Mouse (Mus musculus) macrophage (primary cell): ENCODE data around the gene Atg16l1. TPM values are rescaled to one million over a fixed set of nuclear protein-coding genes. Genes with fewer than 3 reads are reported as not detected.

Experiments used
- H3K27ac ChIP-seq: fragments of 350-480 bp; formaldehyde crosslinking; 2 replicates; pipeline ENCODE4 v1.9.0; 2021
- H3K36me3 ChIP-seq: fragments of 350-480 bp; formaldehyde crosslinking; 2 replicates; pipeline ENCODE4 v1.9.0; 2021; ENCODE audit errors: inconsistent target
- H3K4me3 ChIP-seq: fragments of 350-480 bp; formaldehyde crosslinking; 2 replicates; pipeline ENCODE4 v1.9.0; 2021; ENCODE audit errors: inconsistent target
- H3K79me2 ChIP-seq: fragments of 350-480 bp; formaldehyde crosslinking; 2 replicates; pipeline ENCODE4 v1.9.0; 2021; ENCODE audit errors: inconsistent target
- WGBS: methylation state at CpG from one replicate; pipeline ENCODE4 v1.1.7; 2026; ENCODE audit warnings: inconsistent platforms; ENCODE audit not compliant: missing documents; 5-methylcytosine and 5-hydroxymethylcytosine counted together
- polyA plus RNA-seq: library from polyadenylated mRNA; stranded (reverse); fragments of 250-400 nt; gene quantifications from 3 replicates; pipeline ENCODE4 v1.2.4, GENCODE M21; 2018; ENCODE audit warnings: inconsistent platforms

The Atg16l1 gene
- polyA plus RNA-seq, 1 experiment from 2014 or later: 11.7 TPM

GRCm38 (mm10) chr1:87828185-87828584, 72.5 kb downstream of the Atg16l1 start:
- 3% methylated on average over 9 of the region's 9 CpGs for WGBS
- Histone ChIP-seq H3K27ac (peak overlapping the region; percentile 95), H3K79me2 (no peaks in the 10 kb centered on the region), H3K4me3 (no peak overlapping the region), H3K36me3 (no peaks in the 10 kb centered on the region)

GRCm38 (mm10) chr1:87828926-87829580, 73.4 kb downstream of the Atg16l1 start:
- Histone ChIP-seq H3K36me3 (no peaks in the 10 kb centered on the region), H3K27ac (peak overlapping the region; percentile 95), H3K4me3 (no peak overlapping the region), H3K79me2 (no peaks in the 10 kb centered on the region)
- WGBS: 67% methylated on average over 4 of the region's 7 CpGs

- WGBS: 11% methylated on average over 6 of the region's 6 CpGs
These were observed 74.0 kb downstream of the Atg16l1 start for GRCm38 (mm10) chr1:87829621-87830211.

GRCm38 (mm10) chr1:87836453-87836852, 80.8 kb downstream of the Atg16l1 start:
- H3K4me3 ChIP-seq: no peak overlapping the region
- no peaks in the 10 kb centered on the region for H3K79me2 ChIP-seq
- WGBS: 100% methylated on average over 1 of the region's 1 CpGs
- H3K36me3 ChIP-seq: no peaks in the 10 kb centered on the region
- no peak overlapping the region for H3K27ac ChIP-seq

More at GRCm38 (mm10) chr1:87829621-87830211, 74.0 kb downstream of the Atg16l1 start:
- peak overlapping the region; percentile 95 for H3K27ac ChIP-seq
- H3K36me3 ChIP-seq: no peaks in the 10 kb centered on the region
- H3K4me3 ChIP-seq: no peak overlapping the region
- no peaks in the 10 kb centered on the region for H3K79me2 ChIP-seq

DNA sequence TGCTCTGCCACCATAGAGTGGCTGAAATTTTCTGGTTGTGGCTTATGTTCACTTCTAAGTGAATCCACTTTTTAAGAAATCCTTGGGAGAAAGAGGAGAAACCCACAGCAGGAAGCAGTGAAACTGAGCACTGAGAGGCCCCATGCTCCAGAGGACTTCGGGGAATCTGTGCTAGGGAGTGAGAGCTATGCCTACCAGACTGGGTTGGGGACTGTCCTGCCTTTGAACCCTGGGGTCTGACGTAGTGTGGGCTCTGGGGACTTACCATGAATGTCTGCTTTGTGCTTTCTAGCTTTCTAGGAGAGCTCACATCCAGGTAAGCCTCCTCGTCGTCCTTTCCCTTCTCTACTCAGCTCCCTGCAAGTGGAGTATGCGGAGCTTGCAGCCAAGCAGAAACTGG, 81.3 kb downstream of the Atg16l1 start:
- H3K36me3 ChIP-seq: no peaks in the 10 kb centered on the region
- no peak overlapping the region for H3K27ac ChIP-seq
- no peaks in the 10 kb centered on the region for H3K79me2 ChIP-seq
- 89% methylated on average over 5 of the region's 5 CpGs for WGBS
- no peak overlapping the region for H3K4me3 ChIP-seq

GRCm38 (mm10) chr1:87840411-87841208, 84.9 kb downstream of the Atg16l1 start:
- Histone ChIP-seq H3K79me2 (no peaks in the 10 kb centered on the region), H3K4me3 (no peak overlapping the region), H3K36me3 (no peaks in the 10 kb centered on the region), H3K27ac (no peak overlapping the region)
- WGBS: 88% methylated on average over 10 of the region's 11 CpGs

Other genes with a start within 250 kb of the Atg16l1 start
- gene Neu2, start 246.0 kb upstream of the Atg16l1 start, polyA plus RNA-seq: not detected in 3 replicates
- not detected in 3 replicates for gene Ngef, start 182.0 kb upstream of the Atg16l1 start, polyA plus RNA-seq
- gene Inpp5d, start 135.6 kb upstream of the Atg16l1 start, polyA plus RNA-seq: 176 to 213 TPM (median 185 TPM) in 3 replicates
- 0.50 to 0.83 TPM (median 0.62 TPM) in 3 replicates for gene Sag, start 47.8 kb downstream of the Atg16l1 start, polyA plus RNA-seq
- 33.2 to 62.9 TPM (median 58.3 TPM) in 3 replicates for gene Dgkd, start 97.4 kb downstream of the Atg16l1 start, polyA plus RNA-seq